Mouse (Mus musculus): Measurements from ENCODE around the gene Ttc39b. TPM values are rescaled to one million over a fixed set of nuclear protein-coding genes. Genes with fewer than 3 reads are reported as not detected.
"Not testable (repeated sequence)": the region's sequence is repeated elsewhere in the genome, so short reads cannot be mapped to it uniquely, and the experiment has no call there.

Gene Ttc39b
- total RNA-seq, 1 experiment: 65.6 TPM

- Histone ChIP-seq H3K9ac (ENCODE audit: insufficient read depth, low read depth, low read length, poor library complexity, severe bottlenecking) (no peak overlapping the region), H3K36me3 (ENCODE audit: control insufficient read depth, insufficient read depth, low read length, poor library complexity, severe bottlenecking) (peaks cover 9% of the 10 kb centered on the region), H3K27ac (ENCODE audit: insufficient read depth, low read depth, low read length, poor library complexity, severe bottlenecking) (peak overlapping the region; percentile 70; the same call in 1 of the 2 replicates), H3K9me3 (ENCODE audit: control insufficient read depth, insufficient read depth, low read depth, low read length) (no peaks in the 10 kb centered on the region), H3K4me3 (ENCODE audit: insufficient read depth in 1 of 2, low read depth in 1 of 2, low read length in 2 of 2, poor library complexity in 1 of 2, severe bottlenecking in 1 of 2) (peak overlapping the region; percentile 0 to 45; a peak in 3 of 4 replicates), H3K4me1 (ENCODE audit: control insufficient read depth in 2 of 2, insufficient read depth in 2 of 2, low read length in 2 of 2, poor library complexity in 1 of 2) (peaks cover 24% of the 10 kb centered on the region in 2 experiments)
- TF ChIP-seq ZC3H11A (IDR thresholded peaks at IDR 0.05; ENCODE audit: borderline replicate concordance, low read depth, low read length) (no peak), MAFK (IDR thresholded peaks at IDR 0.05; ENCODE audit: insufficient read depth, low read depth, low read length) (no peak), ZNF384 (IDR thresholded peaks at IDR 0.05; ENCODE audit: low read depth, low read length) (no peak)
- in situ Hi-C loops (cut with MboI; ENCODE audit: low sequenced_read_pairs in 2 of 2, unreplicated experiment in 2 of 2): no loop called here
- peak; percentile 70 for DNase-seq (ENCODE audit: low read depth, low spot score)
Observed at GRCm38 (mm10) chr4:83254941-83255340, 69.1 kb downstream of the Ttc39b start.

- peak; percentile 76 for TF ChIP-seq ZNF384 (IDR thresholded peaks at IDR 0.05; ENCODE audit: low read depth, low read length)
- TF ChIP-seq CHD2 (IDR thresholded peaks at IDR 0.05; ENCODE audit: low read depth, low read length): no peak
- H3K27ac ChIP-seq (ENCODE audit: insufficient read depth, low read depth, low read length, poor library complexity, severe bottlenecking): no peak overlapping the region
- DNase-seq (ENCODE audit: low read depth, low spot score): no peak
- 0 out of 2 replicates have a peak, but pooled peaks cover 2% of the 10 kb centered on the region for H3K36me3 ChIP-seq (ENCODE audit: control insufficient read depth, insufficient read depth, low read length, poor library complexity, severe bottlenecking)
- H3K4me1 ChIP-seq (ENCODE audit: control insufficient read depth in 2 of 2, insufficient read depth in 2 of 2, low read length in 2 of 2, poor library complexity in 1 of 2): peaks cover 17 to 22% of the 10 kb centered on the region in 2 experiments
- in situ Hi-C loops (cut with MboI; ENCODE audit: low sequenced_read_pairs in 2 of 2, unreplicated experiment in 2 of 2): no loop called here
- no peak overlapping the region for H3K9ac ChIP-seq (ENCODE audit: insufficient read depth, low read depth, low read length, poor library complexity, severe bottlenecking)
- H3K4me3 ChIP-seq (ENCODE audit: insufficient read depth in 1 of 2, low read depth in 1 of 2, low read length in 2 of 2, poor library complexity in 1 of 2, severe bottlenecking in 1 of 2): no peak overlapping the region
- H3K9me3 ChIP-seq (ENCODE audit: control insufficient read depth, insufficient read depth, low read depth, low read length): no peaks in the 10 kb centered on the region
Observed at GRCm38 (mm10) chr4:83253679-83254078, 70.4 kb downstream of the Ttc39b start.

GRCm38 (mm10) chr4:83243706-83244105 lies 80.3 kb downstream of the Ttc39b start:
- H3K4me3 ChIP-seq (ENCODE audit: insufficient read depth in 1 of 2, low read depth in 1 of 2, low read length in 2 of 2, poor library complexity in 1 of 2, severe bottlenecking in 1 of 2): no peak overlapping the region
- H3K9me3 ChIP-seq (ENCODE audit: control insufficient read depth, insufficient read depth, low read depth, low read length): no peaks in the 10 kb centered on the region
- H3K36me3 ChIP-seq (ENCODE audit: control insufficient read depth, insufficient read depth, low read length, poor library complexity, severe bottlenecking): peaks cover 38% of the 10 kb centered on the region
- DNase-seq (ENCODE audit: low read depth, low spot score): no peak
- in situ Hi-C loops (cut with MboI; ENCODE audit: low sequenced_read_pairs in 2 of 2, unreplicated experiment in 2 of 2): no loop called here
- H3K9ac ChIP-seq (ENCODE audit: insufficient read depth, low read depth, low read length, poor library complexity, severe bottlenecking): no peak overlapping the region
- H3K27ac ChIP-seq (ENCODE audit: insufficient read depth, low read depth, low read length, poor library complexity, severe bottlenecking): no peak overlapping the region; the same call in 1 of the 2 replicates
- no peak for TF ChIP-seq MAFK (IDR thresholded peaks at IDR 0.05; ENCODE audit: insufficient read depth, low read depth, low read length)
- TF ChIP-seq CHD2 (IDR thresholded peaks at IDR 0.05; ENCODE audit: low read depth, low read length): no peak
- no peak for TF ChIP-seq HCFC1 (IDR thresholded peaks at IDR 0.05; ENCODE audit: borderline replicate concordance, insufficient read depth, low read length)
- TF ChIP-seq ZNF384 (IDR thresholded peaks at IDR 0.05; ENCODE audit: low read depth, low read length): no peak
- TF ChIP-seq ZC3H11A (IDR thresholded peaks at IDR 0.05; ENCODE audit: borderline replicate concordance, low read depth, low read length): no peak
- H3K4me1 ChIP-seq (ENCODE audit: control insufficient read depth in 2 of 2, insufficient read depth in 2 of 2, low read length in 2 of 2, poor library complexity in 1 of 2): no peaks in the 10 kb centered on the region

GRCm38 (mm10) chr4:83241630-83242029 lies 82.4 kb downstream of the Ttc39b start:
- H3K27ac ChIP-seq (ENCODE audit: insufficient read depth, low read depth, low read length, poor library complexity, severe bottlenecking): no peak overlapping the region
- no peak overlapping the region for H3K4me3 ChIP-seq (ENCODE audit: insufficient read depth in 1 of 2, low read depth in 1 of 2, low read length in 2 of 2, poor library complexity in 1 of 2, severe bottlenecking in 1 of 2)
- no peaks in the 10 kb centered on the region for H3K4me1 ChIP-seq (ENCODE audit: control insufficient read depth in 2 of 2, insufficient read depth in 2 of 2, low read length in 2 of 2, poor library complexity in 1 of 2)
- H3K9me3 ChIP-seq (ENCODE audit: control insufficient read depth, insufficient read depth, low read depth, low read length): no peaks in the 10 kb centered on the region
- in situ Hi-C loops (cut with MboI; ENCODE audit: low sequenced_read_pairs in 2 of 2, unreplicated experiment in 2 of 2): no loop called here
- H3K36me3 ChIP-seq (ENCODE audit: control insufficient read depth, insufficient read depth, low read length, poor library complexity, severe bottlenecking): peaks cover 35% of the 10 kb centered on the region
- TF ChIP-seq MAFK (IDR thresholded peaks at IDR 0.05; ENCODE audit: insufficient read depth, low read depth, low read length) (no peak), ZC3H11A (IDR thresholded peaks at IDR 0.05; ENCODE audit: borderline replicate concordance, low read depth, low read length) (no peak), HCFC1 (IDR thresholded peaks at IDR 0.05; ENCODE audit: borderline replicate concordance, insufficient read depth, low read length) (no peak), CHD2 (IDR thresholded peaks at IDR 0.05; ENCODE audit: low read depth, low read length) (no peak)
- no peak for DNase-seq (ENCODE audit: low read depth, low spot score)
- no peak overlapping the region for H3K9ac ChIP-seq (ENCODE audit: insufficient read depth, low read depth, low read length, poor library complexity, severe bottlenecking)

GRCm38 (mm10) chr4:83237656-83238055 lies 86.4 kb downstream of the Ttc39b start:
- no peak for DNase-seq (ENCODE audit: low read depth, low spot score)
- in situ Hi-C loops (cut with MboI; ENCODE audit: low sequenced_read_pairs in 2 of 2, unreplicated experiment in 2 of 2): no loop called here
- Histone ChIP-seq H3K36me3 (ENCODE audit: control insufficient read depth, insufficient read depth, low read length, poor library complexity, severe bottlenecking) (peaks cover 37% of the 10 kb centered on the region), H3K4me3 (ENCODE audit: insufficient read depth in 1 of 2, low read depth in 1 of 2, low read length in 2 of 2, poor library complexity in 1 of 2, severe bottlenecking in 1 of 2) (no peak overlapping the region), H3K9me3 (ENCODE audit: control insufficient read depth, insufficient read depth, low read depth, low read length) (no peaks in the 10 kb centered on the region), H3K27ac (ENCODE audit: insufficient read depth, low read depth, low read length, poor library complexity, severe bottlenecking) (no peak overlapping the region), H3K4me1 (ENCODE audit: control insufficient read depth in 2 of 2, insufficient read depth in 2 of 2, low read length in 2 of 2, poor library complexity in 1 of 2) (peaks cover 0 to 3% of the 10 kb centered on the region in 2 experiments; a peak in 1 of 4 replicates), H3K9ac (ENCODE audit: insufficient read depth, low read depth, low read length, poor library complexity, severe bottlenecking) (no peak overlapping the region)
- no peak for TF ChIP-seq ZC3H11A (IDR thresholded peaks at IDR 0.05; ENCODE audit: borderline replicate concordance, low read depth, low read length)
- no peak for TF ChIP-seq CHD2 (IDR thresholded peaks at IDR 0.05; ENCODE audit: low read depth, low read length)
- TF ChIP-seq MAFK (IDR thresholded peaks at IDR 0.05; ENCODE audit: insufficient read depth, low read depth, low read length): no peak
- no peak for TF ChIP-seq ZNF384 (IDR thresholded peaks at IDR 0.05; ENCODE audit: low read depth, low read length)
- TF ChIP-seq HCFC1 (IDR thresholded peaks at IDR 0.05; ENCODE audit: borderline replicate concordance, insufficient read depth, low read length): no peak

- H3K4me3 ChIP-seq (ENCODE audit: insufficient read depth in 1 of 2, low read depth in 1 of 2, low read length in 2 of 2, poor library complexity in 1 of 2, severe bottlenecking in 1 of 2); H3K9ac ChIP-seq (ENCODE audit: insufficient read depth, low read depth, low read length, poor library complexity, severe bottlenecking); H3K4me1 ChIP-seq (ENCODE audit: control insufficient read depth in 2 of 2, insufficient read depth in 2 of 2, low read length in 2 of 2, poor library complexity in 1 of 2); DNase-seq (ENCODE audit: low read depth, low spot score); in situ Hi-C loops (cut with MboI; ENCODE audit: low sequenced_read_pairs in 2 of 2, unreplicated experiment in 2 of 2); H3K27ac ChIP-seq (ENCODE audit: insufficient read depth, low read depth, low read length, poor library complexity, severe bottlenecking); H3K9me3 ChIP-seq (ENCODE audit: control insufficient read depth, insufficient read depth, low read depth, low read length): not testable (repeated sequence)
- peaks cover 44% of the 10 kb centered on the region for H3K36me3 ChIP-seq (ENCODE audit: control insufficient read depth, insufficient read depth, low read length, poor library complexity, severe bottlenecking)
Observed at GRCm38 (mm10) chr4:83235304-83235703, 88.8 kb downstream of the Ttc39b start.
